Mouse (Mus musculus) left cerebral cortex, postnatal 14 days (tissue): ENCODE measurements around the gene Zranb3. TPM values are rescaled to one million over a fixed set of nuclear protein-coding genes. Genes with fewer than 3 reads are reported as not detected.
"Not testable (repeated sequence)": the region's sequence is repeated elsewhere in the genome, so short reads cannot be mapped to it uniquely, and the experiment has no call there.

Experiments used
- DNase-seq, 2 experiments: peaks; one replicate each; pipeline ENCODE4 v3.0.0; 2021 to 2022; ENCODE audit warnings: low spot score in 2 of 2, mixed read lengths in 1 of 2
- intact Hi-C: fragments of 180-260 bp; cut with DNase I; formaldehyde crosslinking; loops from one replicate; pipeline ENCODE4 v1.15.1; 2025
- total RNA-seq, 2 experiments: library from RNA; stranded (reverse); gene quantifications; 2 replicates each; pipeline ENCODE4 v1.2.3; 2021

Zranb3 gene
- total RNA-seq, 2 experiments from 2014 or later = 7.7 to 8.0 TPM

GRCm38 (mm10) chr1:128003712-128004370 is 99.0 kb downstream of the Zranb3 start:
- DNase-seq = no peak
- intact Hi-C loops = no loop called here

- DNase-seq = no peak
- intact Hi-C loops = no loop called here
Measured at GRCm38 (mm10) chr1:128002159-128002558, 100.7 kb downstream of the Zranb3 start.

- intact Hi-C loops, DNase-seq: not testable (repeated sequence)
Measured at GRCm38 (mm10) chr1:128000931-128001330, 101.9 kb downstream of the Zranb3 start.

GRCm38 (mm10) chr1:127993892-127994291 is 109.0 kb downstream of the Zranb3 start:
- peak; percentile 13 to 32 for DNase-seq
- intact Hi-C loops = no loop called here

GRCm38 (mm10) chr1:127989876-127990731 is 112.7 kb downstream of the Zranb3 start:
- intact Hi-C loops = no loop called here
- DNase-seq = peak; percentile 16 to 17

- no peak for DNase-seq
- intact Hi-C loops = no loop called here
Measured at GRCm38 (mm10) chr1:127989387-127989786, 113.5 kb downstream of the Zranb3 start.

- no peak for DNase-seq
Measured at GRCm38 (mm10) chr1:127988246-127988645, 114.6 kb downstream of the Zranb3 start.

GRCm38 (mm10) chr1:127985391-127985790 is 117.5 kb downstream of the Zranb3 start:
- DNase-seq = no peak
- intact Hi-C loops = no loop called here

More at GRCm38 (mm10) chr1:127988246-127988645, 114.6 kb downstream of the Zranb3 start:
- intact Hi-C loops = no loop called here

- DNase-seq = no peak
- intact Hi-C loops = no loop called here
Measured at GRCm38 (mm10) chr1:127983274-127983993, 119.4 kb downstream of the Zranb3 start.

- intact Hi-C loops = no loop called here
- no peak for DNase-seq
Measured at GRCm38 (mm10) chr1:127982268-127982667, 120.6 kb downstream of the Zranb3 start.

- no peak for DNase-seq
- intact Hi-C loops = no loop called here
Measured at GRCm38 (mm10) chr1:127980911-127981559, 121.8 kb downstream of the Zranb3 start.

- intact Hi-C loops = no loop called here
- no peak for DNase-seq
Measured at GRCm38 (mm10) chr1:127978125-127978524, 124.7 kb downstream of the Zranb3 start.

- intact Hi-C loops = no loop called here
- no peak for DNase-seq
Measured at GRCm38 (mm10) chr1:127976106-127976505, 126.7 kb downstream of the Zranb3 start.

- peak; percentile 44 to 82 for DNase-seq
- intact Hi-C loops = no loop called here
Measured at GRCm38 (mm10) chr1:127975676-127976075, 127.2 kb downstream of the Zranb3 start.

GRCm38 (mm10) chr1:127974082-127974481 is 128.8 kb downstream of the Zranb3 start:
- DNase-seq = no peak
- intact Hi-C loops = no loop called here

GRCm38 (mm10) chr1:127970870-127971269 is 132.0 kb downstream of the Zranb3 start:
- intact Hi-C loops = no loop called here
- no peak for DNase-seq

- DNase-seq = no peak
- intact Hi-C loops = no loop called here
Measured at GRCm38 (mm10) chr1:127963326-127963725, 139.5 kb downstream of the Zranb3 start.

- DNase-seq = no peak
- intact Hi-C loops = no loop called here
Measured at GRCm38 (mm10) chr1:127961140-127961539, 141.7 kb downstream of the Zranb3 start.

- DNase-seq = no peak
- intact Hi-C loops = loop anchor here (5.0 kb wide), 1 partner anchor 73 kb away; no protein-coding TSS in a partner anchor
Measured at GRCm38 (mm10) chr1:127959312-127959718, 143.5 kb downstream of the Zranb3 start.
